Mouse (Mus musculus) forebrain, embryonic 13.5 days (tissue): ENCODE data around the gene Tmem120b. TPM values are rescaled to one million over a fixed set of nuclear protein-coding genes. Genes with fewer than 3 reads are reported as not detected.

ENCODE experiments used
- ATAC-seq: fragments of 200-750 bp; cut with Nextera tagmentation; 2 replicates; pipeline ENCODE4 v1.8.0; 2017
- H3K27ac ChIP-seq: fragments of 300-500 bp; sonication (generic); 2 replicates; pipeline ENCODE4 v1.5.1; 2015; ENCODE audit warnings: inconsistent platforms, mild to moderate bottlenecking, moderate library complexity
- H3K27me3 ChIP-seq: fragments of 300-500 bp; sonication (generic); 2 replicates; pipeline ENCODE4 v1.6.1; 2015; ENCODE audit warnings: mild to moderate bottlenecking, inconsistent platforms
- H3K36me3 ChIP-seq: fragments of 300-500 bp; sonication (generic); 2 replicates; pipeline ENCODE4 v1.6.1; 2015; ENCODE audit warnings: mild to moderate bottlenecking, inconsistent platforms; ENCODE audit not compliant: poor library complexity, severe bottlenecking
- H3K4me1 ChIP-seq: fragments of 300-500 bp; sonication (generic); 2 replicates; pipeline ENCODE4 v1.6.1; 2015; ENCODE audit warnings: inconsistent platforms
- H3K4me2 ChIP-seq: fragments of 300-500 bp; sonication (generic); 2 replicates; pipeline ENCODE4 v1.6.1; 2015; ENCODE audit warnings: inconsistent platforms, mild to moderate bottlenecking, moderate library complexity
- H3K4me3 ChIP-seq: fragments of 300-500 bp; sonication (generic); 2 replicates; pipeline ENCODE4 v1.5.1; 2015; ENCODE audit warnings: mild to moderate bottlenecking, inconsistent platforms
- H3K9ac ChIP-seq: fragments of 300-500 bp; sonication (generic); 2 replicates; pipeline ENCODE4 v1.6.1; 2015; ENCODE audit warnings: mild to moderate bottlenecking, inconsistent platforms
- H3K9me3 ChIP-seq: fragments of 300-500 bp; sonication (generic); replicated peaks from 2 replicates; pipeline ENCODE4 v1.6.1; 2016; ENCODE audit warnings: inconsistent platforms
- WGBS: fragments of 180-500 bp; shearing (Covaris S2); methylation state at CpG from one replicate; pipeline ENCODE4 v1.1.7; 2015; 5-methylcytosine and 5-hydroxymethylcytosine counted together
- polyA plus RNA-seq: library from polyadenylated mRNA; unstranded; fragments of >200 nt; fragmentation: Nextera tagmentation; extraction: Ambion mirVana; gene quantifications from 2 replicates; pipeline ENCODE4 v1.2.1, GENCODE M21; 2015

The Tmem120b gene
- polyA plus RNA-seq, 1 experiment from 2014 or later, result 10.9 TPM

GRCm38 (mm10) chr5:123079568-123079967 lies 11.4 kb downstream of the Tmem120b start:
- H3K27ac ChIP-seq, result no peak overlapping the region
- no peak overlapping the region for H3K4me3 ChIP-seq
- ATAC-seq, result no peak
- H3K27me3 ChIP-seq, result peaks cover 3% of the 10 kb centered on the region; the same call in 1 of the 2 replicates
- WGBS, result 100% methylated on average over 1 of the region's 1 CpGs
- peaks cover 25% of the 10 kb centered on the region for H3K4me1 ChIP-seq
- H3K9me3 ChIP-seq, result no peaks in the 10 kb centered on the region; the same call in 1 of the 2 replicates
- H3K9ac ChIP-seq, result no peak overlapping the region
- no peaks in the 10 kb centered on the region for H3K36me3 ChIP-seq
- H3K4me2 ChIP-seq, result no peak overlapping the region

DNA sequence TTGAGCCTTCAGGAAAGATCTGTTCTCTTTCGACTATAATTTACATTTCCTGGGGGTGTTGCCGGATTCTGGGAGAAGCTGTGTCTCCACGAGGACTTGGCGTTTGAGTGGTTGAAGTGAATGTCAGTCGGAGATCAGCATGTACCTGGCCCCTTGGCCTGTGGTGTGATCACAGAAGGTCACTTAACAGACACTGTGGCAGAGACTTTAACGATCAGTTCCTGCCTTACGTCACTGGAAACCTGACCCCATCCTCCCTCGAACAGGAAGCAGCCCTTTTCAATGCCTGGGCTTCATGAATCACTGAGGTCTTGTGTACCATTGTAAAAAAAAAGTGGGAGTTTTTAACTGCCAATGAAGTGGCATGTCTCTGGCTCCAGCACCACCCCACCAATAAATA lies 11.8 kb downstream of the Tmem120b start:
- no peaks in the 10 kb centered on the region; the same call in 1 of the 2 replicates for H3K9me3 ChIP-seq
- H3K4me3 ChIP-seq, result no peak overlapping the region
- ATAC-seq, result no peak
- H3K9ac ChIP-seq, result no peak overlapping the region
- H3K27ac ChIP-seq, result no peak overlapping the region
- H3K27me3 ChIP-seq, result peaks cover 3% of the 10 kb centered on the region; the same call in 1 of the 2 replicates
- H3K4me1 ChIP-seq, result peaks cover 24% of the 10 kb centered on the region
- no peaks in the 10 kb centered on the region for H3K36me3 ChIP-seq
- WGBS, result 90% methylated on average over 8 of the region's 8 CpGs
- no peak overlapping the region for H3K4me2 ChIP-seq

DNA sequence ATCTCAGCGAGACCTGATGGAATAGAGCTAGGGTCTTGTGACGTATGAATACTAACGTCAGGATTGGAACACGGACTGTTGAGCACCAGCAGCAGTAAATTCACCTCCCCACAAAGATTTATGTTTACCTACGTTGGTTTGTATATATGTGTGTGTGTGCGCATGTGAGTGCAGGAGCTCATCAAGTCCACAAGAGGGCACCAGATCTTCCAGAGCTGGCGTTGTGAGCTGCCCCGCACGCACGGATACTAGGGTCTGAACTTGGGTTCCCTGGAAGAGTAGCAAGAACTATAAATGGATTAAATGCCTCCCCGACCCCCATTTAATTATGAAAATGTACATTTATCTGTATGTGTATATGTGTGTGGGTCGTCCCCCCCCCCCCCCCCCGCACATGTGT lies 12.3 kb downstream of the Tmem120b start:
- no peak for ATAC-seq
- no peak overlapping the region for H3K9ac ChIP-seq
- H3K27ac ChIP-seq, result no peak overlapping the region
- no peak overlapping the region for H3K4me2 ChIP-seq
- peaks cover 19% of the 10 kb centered on the region for H3K4me1 ChIP-seq
- H3K36me3 ChIP-seq, result no peaks in the 10 kb centered on the region
- peaks cover 3% of the 10 kb centered on the region; the same call in 1 of the 2 replicates for H3K27me3 ChIP-seq
- 94% methylated on average over 12 of the region's 13 CpGs for WGBS
- no peaks in the 10 kb centered on the region; the same call in 1 of the 2 replicates for H3K9me3 ChIP-seq
- no peak overlapping the region for H3K4me3 ChIP-seq

GRCm38 (mm10) chr5:123083340-123084050 lies 15.3 kb downstream of the Tmem120b start:
- Histone ChIP-seq H3K9me3 (no peaks in the 10 kb centered on the region; the same call in 1 of the 2 replicates), H3K9ac (no peak overlapping the region), H3K36me3 (no peaks in the 10 kb centered on the region), H3K27ac (no peak overlapping the region), H3K4me2 (no peak overlapping the region), H3K4me3 (no peak overlapping the region), H3K4me1 (no peaks in the 10 kb centered on the region), H3K27me3 (no peaks in the 10 kb centered on the region)
- no peak for ATAC-seq
- WGBS, result 81% methylated on average over 13 of the region's 13 CpGs

GRCm38 (mm10) chr5:123086501-123086900 lies 18.3 kb downstream of the Tmem120b start:
- Histone ChIP-seq H3K27me3 (no peaks in the 10 kb centered on the region), H3K4me1 (no peaks in the 10 kb centered on the region), H3K27ac (no peak overlapping the region), H3K4me3 (no peak overlapping the region), H3K9me3 (no peaks in the 10 kb centered on the region), H3K36me3 (no peaks in the 10 kb centered on the region), H3K4me2 (no peak overlapping the region), H3K9ac (no peak overlapping the region)
- no peak for ATAC-seq
- WGBS, result 76% methylated on average over 2 of the region's 2 CpGs

DNA sequence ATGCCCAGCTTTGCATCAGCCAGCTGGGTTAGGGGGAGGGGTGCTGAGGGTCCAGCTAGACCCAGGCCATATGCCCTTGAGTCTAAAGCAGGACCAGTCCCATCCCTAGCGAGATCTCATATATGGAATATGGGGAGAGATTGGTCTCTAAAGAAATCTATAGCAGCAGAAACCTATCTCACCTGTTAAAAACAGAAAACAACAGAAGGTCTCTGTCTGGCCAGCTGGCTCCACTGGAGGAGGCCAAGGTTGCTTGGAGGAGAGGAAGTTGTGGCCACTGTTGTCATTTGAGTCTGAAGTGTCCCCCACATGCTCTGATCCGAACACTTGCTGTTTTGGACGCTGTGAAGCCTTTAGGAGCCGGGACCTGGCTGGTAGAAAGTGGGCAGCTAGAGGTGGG lies 20.6 kb downstream of the Tmem120b start:
- H3K27ac ChIP-seq, result no peak overlapping the region
- H3K9me3 ChIP-seq, result no peaks in the 10 kb centered on the region
- no peak overlapping the region for H3K4me2 ChIP-seq
- no peak overlapping the region for H3K4me3 ChIP-seq
- H3K36me3 ChIP-seq, result no peaks in the 10 kb centered on the region
- no peak overlapping the region for H3K9ac ChIP-seq
- H3K4me1 ChIP-seq, result no peaks in the 10 kb centered on the region
- no peak for ATAC-seq
- H3K27me3 ChIP-seq, result no peaks in the 10 kb centered on the region
- 92% methylated on average over 4 of the region's 4 CpGs for WGBS

GRCm38 (mm10) chr5:123090560-123091306 lies 22.5 kb downstream of the Tmem120b start:
- Histone ChIP-seq H3K9ac (no peak overlapping the region), H3K9me3 (no peaks in the 10 kb centered on the region), H3K27ac (no peak overlapping the region), H3K4me1 (no peaks in the 10 kb centered on the region), H3K4me2 (no peak overlapping the region), H3K4me3 (no peak overlapping the region), H3K36me3 (no peaks in the 10 kb centered on the region), H3K27me3 (no peaks in the 10 kb centered on the region)
- 84% methylated on average over 10 of the region's 10 CpGs for WGBS
- no peak for ATAC-seq

DNA sequence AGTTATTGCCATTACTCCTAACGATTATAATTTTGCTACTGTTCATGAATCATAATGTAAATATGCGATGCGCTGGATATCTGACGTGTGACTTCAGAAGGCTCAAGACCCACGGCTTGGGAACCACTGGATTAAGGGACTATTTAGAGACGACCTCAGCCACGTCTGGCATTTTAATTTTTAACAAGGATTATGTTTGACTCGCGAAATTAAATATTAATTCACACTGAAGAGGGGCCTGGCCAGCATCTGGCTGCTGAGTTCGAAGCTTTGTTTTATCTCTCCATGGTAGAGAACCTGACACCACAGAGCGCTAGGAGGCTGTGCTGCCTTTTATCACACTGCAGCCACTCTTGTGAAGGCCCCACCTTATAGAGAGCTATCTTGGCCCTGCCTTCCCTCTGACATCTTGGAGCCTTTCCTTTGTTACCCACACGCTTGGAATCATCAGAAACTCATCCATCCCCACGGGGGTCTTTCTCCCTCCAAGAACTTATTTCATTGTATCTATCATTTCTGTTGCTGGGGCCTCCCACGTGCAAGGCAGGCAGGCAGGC lies 24.9 kb downstream of the Tmem120b start:
- no peaks in the 10 kb centered on the region for H3K27me3 ChIP-seq
- H3K9me3 ChIP-seq, result no peaks in the 10 kb centered on the region
- 84% methylated on average over 14 of the region's 14 CpGs for WGBS
- no peak overlapping the region for H3K27ac ChIP-seq
- H3K36me3 ChIP-seq, result no peaks in the 10 kb centered on the region
- H3K4me2 ChIP-seq, result no peak overlapping the region
- H3K9ac ChIP-seq, result no peak overlapping the region
- H3K4me1 ChIP-seq, result no peaks in the 10 kb centered on the region
- ATAC-seq, result no peak
- no peak overlapping the region for H3K4me3 ChIP-seq

DNA sequence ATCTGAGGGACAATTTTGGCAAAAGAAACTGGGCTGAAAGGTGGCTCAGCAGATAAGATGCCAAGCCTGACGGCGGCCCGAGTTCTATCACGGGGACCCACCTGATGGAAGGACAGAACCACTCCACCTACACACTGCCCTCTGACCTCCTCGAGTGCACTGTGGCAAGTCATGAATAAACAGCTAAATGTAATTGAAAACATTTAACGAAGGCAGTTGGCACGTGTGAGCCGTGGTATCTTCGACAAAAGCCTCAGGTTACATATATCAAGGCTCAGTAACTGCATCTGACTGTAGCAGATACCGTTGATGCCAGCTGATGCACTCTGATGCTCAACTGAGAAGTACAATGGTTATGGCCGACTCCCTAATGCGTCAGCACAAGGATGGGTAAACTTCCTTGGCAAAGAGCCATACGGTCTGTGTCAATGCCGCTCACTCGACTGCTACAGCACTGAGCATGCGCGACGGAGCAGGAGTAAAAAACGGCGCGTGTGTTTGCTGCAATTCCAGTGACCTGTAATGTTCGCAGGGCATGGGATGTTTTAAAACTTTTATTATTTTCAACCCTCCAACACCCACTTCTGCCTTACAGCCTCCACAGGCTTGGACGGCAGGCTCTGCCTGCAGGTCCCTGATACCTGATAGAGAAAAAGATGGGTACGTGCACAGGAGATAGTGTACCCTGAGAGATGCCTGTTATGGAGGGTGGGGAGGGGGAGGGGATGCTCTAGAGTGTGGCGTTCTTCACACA lies 26.2 kb downstream of the Tmem120b start:
- H3K4me2 ChIP-seq, result no peak overlapping the region
- no peaks in the 10 kb centered on the region for H3K4me1 ChIP-seq
- 78% methylated on average over 25 of the region's 25 CpGs for WGBS
- no peak overlapping the region for H3K4me3 ChIP-seq
- no peaks in the 10 kb centered on the region for H3K27me3 ChIP-seq
- no peak overlapping the region for H3K27ac ChIP-seq
- no peak overlapping the region for H3K9ac ChIP-seq
- ATAC-seq, result no peak
- H3K36me3 ChIP-seq, result no peaks in the 10 kb centered on the region
- no peaks in the 10 kb centered on the region for H3K9me3 ChIP-seq

GRCm38 (mm10) chr5:123096299-123096698 lies 28.1 kb downstream of the Tmem120b start:
- 86% methylated on average over 8 of the region's 8 CpGs for WGBS
- ATAC-seq, result no peak
- no peak overlapping the region for H3K4me2 ChIP-seq
- H3K4me3 ChIP-seq, result no peak overlapping the region
- no peaks in the 10 kb centered on the region for H3K9me3 ChIP-seq
- no peaks in the 10 kb centered on the region for H3K27me3 ChIP-seq
- no peaks in the 10 kb centered on the region for H3K4me1 ChIP-seq
- H3K36me3 ChIP-seq, result 0 out of 2 replicates have a peak, but pooled peaks cover 4% of the 10 kb centered on the region
- no peak overlapping the region for H3K27ac ChIP-seq
- H3K9ac ChIP-seq, result no peak overlapping the region

DNA sequence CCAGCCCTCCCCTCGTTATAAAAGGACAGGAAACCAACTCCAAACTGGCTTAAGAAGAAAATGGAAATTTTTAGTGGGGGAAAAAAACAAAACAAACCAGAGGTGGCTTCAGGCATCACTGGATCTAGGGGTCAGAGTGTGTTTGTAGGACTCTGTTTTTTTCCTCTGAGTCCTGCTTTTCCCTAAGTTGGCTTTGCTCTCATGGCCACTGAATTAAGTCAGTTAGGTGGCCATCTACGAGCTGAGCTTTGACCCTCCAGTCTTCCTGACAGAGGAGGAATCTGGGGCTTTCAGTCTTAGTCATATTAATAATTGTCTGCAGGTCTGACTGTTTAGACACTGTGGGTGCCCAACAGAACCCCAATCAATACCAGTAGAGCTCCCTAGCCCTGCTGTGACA lies 30.3 kb downstream of the Tmem120b start:
- Histone ChIP-seq H3K27ac (no peak overlapping the region), H3K4me1 (no peaks in the 10 kb centered on the region), H3K36me3 (0 out of 2 replicates have a peak, but pooled peaks cover 4% of the 10 kb centered on the region), H3K4me3 (no peak overlapping the region), H3K27me3 (no peaks in the 10 kb centered on the region), H3K4me2 (no peak overlapping the region), H3K9me3 (no peaks in the 10 kb centered on the region), H3K9ac (no peak overlapping the region)
- 75% methylated on average over 2 of the region's 2 CpGs for WGBS
- ATAC-seq, result no peak

DNA sequence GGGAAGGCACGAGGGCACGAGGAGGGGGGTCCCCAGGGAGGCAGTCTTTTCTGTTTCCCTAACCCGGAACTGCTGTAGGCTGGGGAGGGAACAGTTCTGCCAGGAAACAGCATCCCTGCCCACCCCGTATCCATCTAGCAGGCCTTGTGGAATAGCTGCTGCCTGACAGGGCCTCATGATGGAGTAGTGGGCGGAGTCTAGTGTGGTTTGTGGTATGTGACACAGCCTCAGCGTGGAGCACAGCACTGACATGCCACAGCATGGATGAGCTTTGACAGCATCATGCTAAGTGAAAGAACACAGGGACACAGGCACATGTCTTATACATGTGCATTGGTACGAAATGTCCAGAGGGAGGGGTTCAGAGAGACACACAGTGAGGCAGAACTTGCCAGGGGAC lies 34.2 kb downstream of the Tmem120b start:
- WGBS, result 78% methylated on average over 7 of the region's 7 CpGs
- Histone ChIP-seq H3K27ac (no peak overlapping the region), H3K27me3 (no peaks in the 10 kb centered on the region)

More for the DNA sequence above, 34.2 kb downstream of the Tmem120b start:
- ATAC-seq, result no peak
- Histone ChIP-seq H3K9me3 (no peaks in the 10 kb centered on the region), H3K36me3 (0 out of 2 replicates have a peak, but pooled peaks cover 4% of the 10 kb centered on the region), H3K9ac (no peak overlapping the region), H3K4me3 (no peak overlapping the region), H3K4me1 (no peaks in the 10 kb centered on the region), H3K4me2 (no peak overlapping the region)
